Mouse (Mus musculus): ENCODE measurements around the gene Faf1. TPM values are rescaled to one million over a fixed set of nuclear protein-coding genes. Genes with fewer than 3 reads are reported as not detected.

The Faf1 gene
- polyA plus RNA-seq, 1 experiment: 2.0 TPM

DNA sequence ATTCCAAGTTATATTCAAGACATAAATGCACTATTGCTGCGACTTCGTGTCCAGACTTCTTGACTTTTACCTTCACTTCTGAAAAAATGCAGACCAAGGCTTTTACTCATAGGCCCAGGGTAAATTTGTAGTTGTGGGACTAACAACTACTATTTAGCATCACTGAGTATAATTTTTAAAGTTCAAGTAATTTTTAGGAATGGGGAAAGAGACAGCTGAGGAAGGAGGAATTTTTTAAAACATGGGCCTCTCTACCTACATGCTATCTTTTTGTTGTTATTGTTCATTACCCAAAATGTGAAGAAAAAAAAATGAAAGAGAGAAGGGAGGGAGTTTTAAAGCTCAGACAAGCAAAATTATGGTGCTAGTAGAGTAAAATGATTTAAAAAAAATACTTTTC, 21.7 kb upstream of the Faf1 start:
- TF ChIP-seq GATA1 (IDR thresholded peaks at IDR 0.05; ENCODE audit: borderline replicate concordance, low read length) (no peak), FLI1 (IDR thresholded peaks at IDR 0.05; ENCODE audit: low read length) (no peak)
- H3K4me1 ChIP-seq: peaks cover 18% of the 10 kb centered on the region
- H3K9me3 ChIP-seq: no peaks in the 10 kb centered on the region
- no peak overlapping the region for H3K4me3 ChIP-seq (replicated peaks)
- no peaks in the 10 kb centered on the region for H3K36me3 ChIP-seq (replicated peaks; ENCODE audit: low read length)
- peaks cover 55% of the 10 kb centered on the region for H3K27me3 ChIP-seq (replicated peaks)

DNA sequence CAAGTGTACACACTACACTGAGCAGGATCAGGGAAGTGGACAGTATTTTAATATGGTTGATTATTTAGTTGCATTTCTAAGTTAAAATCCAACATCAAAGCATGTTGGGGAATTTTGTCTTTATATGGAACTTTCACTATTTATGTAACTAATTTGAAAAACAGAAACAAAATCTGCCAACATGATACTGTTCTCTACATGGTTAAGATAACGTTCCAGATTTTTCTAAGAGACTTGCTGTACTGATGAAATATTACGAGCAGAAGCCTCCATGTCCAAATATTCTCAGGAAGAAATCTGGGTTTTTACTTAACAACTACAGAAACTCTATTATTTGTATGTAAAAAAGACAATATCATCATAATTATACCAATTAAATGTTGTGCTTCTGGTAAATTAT, 20.6 kb upstream of the Faf1 start:
- H3K4me3 ChIP-seq (replicated peaks): no peak overlapping the region
- peaks cover 18% of the 10 kb centered on the region for H3K4me1 ChIP-seq
- TF ChIP-seq GATA1 (IDR thresholded peaks at IDR 0.05; ENCODE audit: borderline replicate concordance, low read length) (no peak), FLI1 (IDR thresholded peaks at IDR 0.05; ENCODE audit: low read length) (no peak)
- no peaks in the 10 kb centered on the region for H3K9me3 ChIP-seq
- peaks cover 63% of the 10 kb centered on the region for H3K27me3 ChIP-seq (replicated peaks)
- no peaks in the 10 kb centered on the region for H3K36me3 ChIP-seq (replicated peaks; ENCODE audit: low read length)

DNA sequence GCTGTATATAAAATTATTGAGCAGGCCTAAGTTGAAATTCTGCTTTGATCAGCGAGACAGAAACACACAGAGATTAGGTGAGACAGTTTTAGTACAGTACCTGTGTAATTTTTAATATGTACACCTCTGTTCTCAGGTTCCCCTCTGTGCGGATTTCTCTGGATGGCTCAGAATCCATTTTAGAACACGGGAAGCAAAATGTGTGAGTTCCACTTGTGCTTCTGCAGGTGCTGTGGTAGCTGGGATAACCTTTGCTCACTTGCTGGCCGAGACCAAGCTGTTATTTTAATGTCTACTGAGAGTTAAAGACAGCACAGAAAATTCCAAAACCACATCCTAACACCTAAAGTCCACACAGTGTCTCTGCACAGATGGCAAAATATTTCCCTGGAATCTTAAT, 20.1 kb upstream of the Faf1 start:
- H3K4me1 ChIP-seq: peaks cover 22% of the 10 kb centered on the region
- no peaks in the 10 kb centered on the region for H3K36me3 ChIP-seq (replicated peaks; ENCODE audit: low read length)
- H3K27me3 ChIP-seq (replicated peaks): peaks cover 67% of the 10 kb centered on the region
- TF ChIP-seq GATA1 (IDR thresholded peaks at IDR 0.05; ENCODE audit: borderline replicate concordance, low read length): no peak
- TF ChIP-seq FLI1 (IDR thresholded peaks at IDR 0.05; ENCODE audit: low read length): no peak
- no peak overlapping the region for H3K4me3 ChIP-seq (replicated peaks)
- no peaks in the 10 kb centered on the region for H3K9me3 ChIP-seq

DNA sequence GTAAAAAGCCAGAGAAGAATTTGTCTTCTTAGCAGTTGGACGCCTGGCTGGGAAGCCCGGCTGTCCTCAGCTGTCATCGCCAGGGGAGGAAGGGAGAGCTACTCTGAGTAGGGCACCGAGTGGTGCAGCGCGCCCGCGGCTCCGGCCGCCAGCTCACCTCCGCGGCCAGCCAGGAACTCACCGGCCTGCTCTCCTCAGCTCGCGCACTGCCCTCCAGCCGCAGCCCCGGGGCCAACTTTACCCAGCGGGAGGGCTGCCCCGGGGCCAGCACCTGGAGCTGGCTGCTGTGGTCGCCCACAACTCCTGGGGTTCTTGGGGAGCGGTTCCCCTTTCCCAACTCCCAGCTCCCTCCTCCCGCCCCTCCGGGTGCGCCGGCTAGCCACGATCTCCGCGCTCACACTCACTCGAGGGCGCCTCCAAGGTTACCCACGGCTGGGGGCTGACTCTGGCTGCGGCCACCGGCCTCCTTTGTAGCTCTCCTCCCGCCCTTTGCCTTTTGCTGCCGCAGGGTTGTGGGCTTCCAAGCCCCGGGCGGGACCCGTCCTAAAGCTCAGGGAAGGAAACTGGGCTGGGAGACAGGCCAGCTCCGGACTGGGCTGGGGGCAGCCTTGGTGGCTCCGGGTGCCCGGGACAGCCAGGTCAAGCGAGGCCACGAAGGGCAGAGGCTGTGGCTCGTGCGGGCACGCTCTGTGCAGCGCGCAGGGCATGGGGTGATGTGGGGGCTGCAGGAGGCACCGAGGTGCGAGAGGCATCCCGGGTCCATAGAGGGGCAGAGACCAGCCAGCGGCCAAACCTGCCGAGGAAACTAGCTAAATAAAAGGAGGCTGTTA, 19.2 kb upstream of the Faf1 start:
- no peaks in the 10 kb centered on the region for H3K9me3 ChIP-seq
- H3K4me1 ChIP-seq: peaks cover 23% of the 10 kb centered on the region
- peaks cover 73% of the 10 kb centered on the region for H3K27me3 ChIP-seq (replicated peaks)
- no peaks in the 10 kb centered on the region for H3K36me3 ChIP-seq (replicated peaks; ENCODE audit: low read length)
- H3K4me3 ChIP-seq (replicated peaks): peak overlapping the region; percentile 90
- TF ChIP-seq GATA1 (IDR thresholded peaks at IDR 0.05; ENCODE audit: borderline replicate concordance, low read length): no peak

DNA sequence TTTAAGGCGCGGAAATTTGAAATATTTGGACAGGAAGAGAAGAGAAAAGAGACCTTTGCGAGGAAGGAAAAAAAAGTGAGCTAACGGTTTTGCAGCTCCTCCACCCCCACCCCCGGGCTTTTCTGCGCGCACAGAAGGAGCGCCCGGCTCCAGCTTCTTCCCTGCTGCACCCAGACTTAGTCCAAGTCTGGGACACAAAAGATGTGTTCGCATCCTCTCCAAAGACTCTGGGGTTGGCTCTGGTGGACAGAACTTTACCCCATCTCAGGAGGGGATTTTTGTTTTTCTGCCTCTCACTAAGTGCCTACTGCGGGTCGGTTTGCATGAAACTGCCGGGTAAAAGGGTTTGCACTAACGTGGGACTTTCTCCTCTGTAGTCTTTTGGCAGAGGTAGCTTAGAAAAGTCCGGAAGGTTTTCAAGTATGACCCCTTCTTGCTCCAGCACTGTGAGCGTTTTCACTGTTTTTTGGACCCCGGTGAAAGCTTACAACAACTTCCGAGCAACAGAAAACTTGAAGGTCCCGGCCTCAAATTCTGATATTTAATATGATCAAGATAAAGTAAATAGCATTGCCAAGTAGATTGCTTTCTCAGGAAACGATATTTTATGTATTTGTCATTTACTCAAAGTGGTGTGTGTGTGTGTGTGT, 18.4 kb upstream of the Faf1 start:
- no peak for TF ChIP-seq GATA1 (IDR thresholded peaks at IDR 0.05; ENCODE audit: borderline replicate concordance, low read length)
- no peak for TF ChIP-seq FLI1 (IDR thresholded peaks at IDR 0.05; ENCODE audit: low read length)
- H3K36me3 ChIP-seq (replicated peaks; ENCODE audit: low read length): no peaks in the 10 kb centered on the region
- H3K27me3 ChIP-seq (replicated peaks): peaks cover 77% of the 10 kb centered on the region
- peaks cover 23% of the 10 kb centered on the region for H3K4me1 ChIP-seq
- H3K9me3 ChIP-seq: no peaks in the 10 kb centered on the region
- H3K4me3 ChIP-seq (replicated peaks): peak overlapping the region; percentile 90

DNA sequence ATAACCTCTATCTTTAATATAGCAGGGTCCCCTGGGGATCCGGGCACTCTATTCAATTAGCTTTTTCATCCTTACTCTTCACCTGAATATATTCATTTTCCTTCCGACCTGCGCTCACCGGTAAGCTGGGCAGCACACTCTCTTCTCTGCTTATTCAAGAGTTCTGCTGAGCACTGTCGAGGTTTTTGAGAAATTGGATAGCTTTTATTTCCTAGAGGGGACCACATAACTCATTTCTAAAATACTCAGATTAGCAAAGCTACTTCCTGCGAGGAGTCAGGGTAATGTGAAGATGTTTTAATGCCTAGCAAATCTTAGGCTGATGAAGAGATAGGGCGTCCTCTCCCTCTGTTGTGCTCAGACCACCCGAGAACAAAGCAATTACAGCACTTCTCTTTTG, 17.6 kb upstream of the Faf1 start:
- no peak overlapping the region for H3K4me3 ChIP-seq (replicated peaks)
- no peaks in the 10 kb centered on the region for H3K36me3 ChIP-seq (replicated peaks; ENCODE audit: low read length)
- H3K27me3 ChIP-seq (replicated peaks): peaks cover 77% of the 10 kb centered on the region
- TF ChIP-seq FLI1 (IDR thresholded peaks at IDR 0.05; ENCODE audit: low read length): no peak
- no peak for TF ChIP-seq GATA1 (IDR thresholded peaks at IDR 0.05; ENCODE audit: borderline replicate concordance, low read length)
- H3K9me3 ChIP-seq: no peaks in the 10 kb centered on the region
- H3K4me1 ChIP-seq: peaks cover 23% of the 10 kb centered on the region

DNA sequence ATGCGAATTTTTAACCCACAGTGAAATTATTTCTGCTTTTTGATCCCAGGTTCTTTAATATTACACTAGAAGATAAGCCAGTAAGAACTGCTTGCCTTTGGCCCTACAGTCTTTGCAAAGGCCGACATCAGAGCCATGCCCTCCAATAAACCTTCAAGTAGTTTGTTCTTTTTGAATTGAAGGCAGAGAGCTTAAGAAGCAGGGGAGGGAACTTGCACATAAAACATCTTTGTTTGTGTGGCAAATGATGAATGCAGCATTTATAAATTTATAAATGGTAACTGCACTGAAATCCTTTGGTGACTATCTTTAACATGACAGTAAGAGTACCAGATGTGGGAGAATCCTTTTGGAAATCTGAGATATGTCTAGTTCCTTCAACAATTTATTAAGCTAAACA, 16.8 kb upstream of the Faf1 start:
- Histone ChIP-seq H3K9me3 (no peaks in the 10 kb centered on the region), H3K4me1 (peaks cover 23% of the 10 kb centered on the region), H3K27me3 (replicated peaks) (peaks cover 81% of the 10 kb centered on the region), H3K4me3 (replicated peaks) (no peak overlapping the region), H3K36me3 (replicated peaks; ENCODE audit: low read length) (no peaks in the 10 kb centered on the region)
- TF ChIP-seq GATA1 (IDR thresholded peaks at IDR 0.05; ENCODE audit: borderline replicate concordance, low read length) (no peak), FLI1 (IDR thresholded peaks at IDR 0.05; ENCODE audit: low read length) (no peak)

DNA sequence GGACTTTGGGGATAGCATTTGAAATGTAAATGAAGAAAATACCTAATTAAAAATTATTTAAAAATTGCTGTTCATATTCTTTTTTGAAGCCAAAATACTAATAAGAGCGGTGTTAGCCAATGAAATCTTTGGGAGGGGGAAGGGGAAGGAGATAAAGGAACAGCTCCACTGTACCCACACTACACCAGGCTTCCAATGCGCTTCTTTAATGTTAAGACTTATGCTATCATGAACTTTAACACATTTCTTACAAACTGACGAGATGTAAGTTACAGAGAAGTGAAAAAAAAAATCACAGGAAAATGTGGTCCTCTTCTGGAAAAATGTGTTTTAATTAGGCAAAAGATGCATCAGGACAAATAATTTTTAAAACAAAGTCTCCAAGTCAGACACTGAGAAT, 15.8 kb upstream of the Faf1 start:
- H3K4me3 ChIP-seq (replicated peaks): no peak overlapping the region
- no peaks in the 10 kb centered on the region for H3K9me3 ChIP-seq
- H3K27me3 ChIP-seq (replicated peaks): peaks cover 81% of the 10 kb centered on the region
- TF ChIP-seq FLI1 (IDR thresholded peaks at IDR 0.05; ENCODE audit: low read length): no peak
- no peak for TF ChIP-seq GATA1 (IDR thresholded peaks at IDR 0.05; ENCODE audit: borderline replicate concordance, low read length)
- no peaks in the 10 kb centered on the region for H3K36me3 ChIP-seq (replicated peaks; ENCODE audit: low read length)
- H3K4me1 ChIP-seq: peaks cover 32% of the 10 kb centered on the region

DNA sequence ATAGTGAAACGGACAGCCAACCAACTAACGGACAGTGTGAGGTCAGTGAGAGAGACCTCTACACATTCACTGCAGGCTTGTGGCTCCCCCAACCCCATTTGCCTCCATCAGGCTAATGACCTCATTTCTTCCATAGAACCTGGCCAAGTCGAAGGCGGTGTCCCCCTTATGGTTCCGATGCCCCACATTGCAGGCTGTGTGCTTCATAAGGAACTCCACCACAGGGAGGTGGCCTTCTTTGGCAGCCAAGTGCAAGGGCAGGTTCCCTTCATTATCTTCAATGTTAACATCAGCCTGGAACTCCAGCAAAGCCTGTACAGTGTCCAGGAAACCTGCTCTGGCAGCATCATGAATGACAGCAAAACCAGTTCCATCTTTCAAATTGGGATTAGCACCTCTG, 15.2 kb upstream of the Faf1 start:
- H3K27me3 ChIP-seq (replicated peaks): peaks cover 81% of the 10 kb centered on the region

DNA sequence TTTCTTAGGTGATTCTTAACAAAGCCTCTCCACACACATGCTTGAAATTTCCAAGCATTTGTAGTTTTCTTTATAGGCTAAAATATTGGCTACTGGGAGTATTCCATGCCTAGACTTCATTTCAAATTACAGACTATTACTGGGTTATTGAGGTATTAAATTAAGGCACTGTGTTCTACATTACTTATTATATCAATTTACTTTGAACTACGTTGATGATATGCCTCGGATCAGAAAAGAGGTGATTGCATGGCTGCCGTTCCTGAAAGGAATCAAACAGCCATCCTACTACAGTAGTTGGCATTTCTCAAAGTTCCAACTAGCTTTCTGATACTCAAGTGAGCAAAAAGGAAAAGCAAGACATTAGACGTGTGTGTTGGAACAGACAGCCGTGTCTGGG, 14.1 kb upstream of the Faf1 start:
- Histone ChIP-seq H3K36me3 (replicated peaks; ENCODE audit: low read length) (no peaks in the 10 kb centered on the region), H3K4me3 (replicated peaks) (no peak overlapping the region), H3K9me3 (no peaks in the 10 kb centered on the region), H3K4me1 (peaks cover 28% of the 10 kb centered on the region), H3K27me3 (replicated peaks) (peaks cover 70% of the 10 kb centered on the region)
- TF ChIP-seq FLI1 (IDR thresholded peaks at IDR 0.05; ENCODE audit: low read length) (no peak), GATA1 (IDR thresholded peaks at IDR 0.05; ENCODE audit: borderline replicate concordance, low read length) (no peak)

More for the DNA sequence above, 15.2 kb upstream of the Faf1 start:
- Histone ChIP-seq H3K4me1 (peaks cover 37% of the 10 kb centered on the region), H3K9me3 (no peaks in the 10 kb centered on the region), H3K36me3 (replicated peaks; ENCODE audit: low read length) (no peaks in the 10 kb centered on the region), H3K4me3 (replicated peaks) (peak overlapping the region; percentile 79)
- no peak for TF ChIP-seq GATA1 (IDR thresholded peaks at IDR 0.05; ENCODE audit: borderline replicate concordance, low read length)
- TF ChIP-seq FLI1 (IDR thresholded peaks at IDR 0.05; ENCODE audit: low read length): no peak

All from megakaryocyte, embryonic 14.5 days (primary cell).